Mouse (Mus musculus) forebrain, embryonic 10.5 days (tissue): ENCODE data around the gene Slc6a8. TPM values are rescaled to one million over a fixed set of nuclear protein-coding genes. Genes with fewer than 3 reads are reported as not detected.

Experiments used
- DNase-seq: peaks from one replicate; pipeline ENCODE4 v3.0.0-alpha.2; 2017; ENCODE audit warnings: low spot score; ENCODE audit errors: extremely low spot score
- H3K27ac ChIP-seq: fragments of 300-500 bp; sonication (generic); 2 replicates; pipeline ENCODE4 v1.5.1; 2016; ENCODE audit warnings: mild to moderate bottlenecking
- H3K27me3 ChIP-seq: fragments of 300-500 bp; sonication (generic); 2 replicates; pipeline ENCODE4 v1.6.1; 2016; ENCODE audit warnings: mild to moderate bottlenecking; ENCODE audit not compliant: poor library complexity, severe bottlenecking
- H3K36me3 ChIP-seq: fragments of 300-500 bp; sonication (generic); replicated peaks from 2 replicates; pipeline ENCODE4 v1.6.1; 2016; ENCODE audit warnings: mild to moderate bottlenecking, moderate library complexity
- H3K4me1 ChIP-seq: fragments of 300-500 bp; sonication (generic); 2 replicates; pipeline ENCODE4 v1.6.1; 2016
- H3K4me3 ChIP-seq: fragments of 300-500 bp; sonication (generic); 2 replicates; pipeline ENCODE4 v1.5.1; 2016; ENCODE audit warnings: mild to moderate bottlenecking, moderate library complexity
- H3K9me3 ChIP-seq: fragments of 300-500 bp; sonication (generic); 2 replicates; pipeline ENCODE4 v1.6.1; 2016; ENCODE audit warnings: mild to moderate bottlenecking, moderate library complexity
- WGBS: fragments of 180-500 bp; shearing (Covaris S2); methylation state at CpG from one replicate; pipeline ENCODE4 v1.1.7; 2016; 5-methylcytosine and 5-hydroxymethylcytosine counted together
- polyA plus RNA-seq: library from polyadenylated mRNA; unstranded; fragments of >200 nt; fragmentation: Nextera tagmentation; extraction: Ambion mirVana; gene quantifications from 2 replicates; pipeline ENCODE4 v1.2.1, GENCODE M21; 2016

The Slc6a8 gene
- polyA plus RNA-seq, 1 experiment from 2014 or later, result 5.2 TPM

DNA sequence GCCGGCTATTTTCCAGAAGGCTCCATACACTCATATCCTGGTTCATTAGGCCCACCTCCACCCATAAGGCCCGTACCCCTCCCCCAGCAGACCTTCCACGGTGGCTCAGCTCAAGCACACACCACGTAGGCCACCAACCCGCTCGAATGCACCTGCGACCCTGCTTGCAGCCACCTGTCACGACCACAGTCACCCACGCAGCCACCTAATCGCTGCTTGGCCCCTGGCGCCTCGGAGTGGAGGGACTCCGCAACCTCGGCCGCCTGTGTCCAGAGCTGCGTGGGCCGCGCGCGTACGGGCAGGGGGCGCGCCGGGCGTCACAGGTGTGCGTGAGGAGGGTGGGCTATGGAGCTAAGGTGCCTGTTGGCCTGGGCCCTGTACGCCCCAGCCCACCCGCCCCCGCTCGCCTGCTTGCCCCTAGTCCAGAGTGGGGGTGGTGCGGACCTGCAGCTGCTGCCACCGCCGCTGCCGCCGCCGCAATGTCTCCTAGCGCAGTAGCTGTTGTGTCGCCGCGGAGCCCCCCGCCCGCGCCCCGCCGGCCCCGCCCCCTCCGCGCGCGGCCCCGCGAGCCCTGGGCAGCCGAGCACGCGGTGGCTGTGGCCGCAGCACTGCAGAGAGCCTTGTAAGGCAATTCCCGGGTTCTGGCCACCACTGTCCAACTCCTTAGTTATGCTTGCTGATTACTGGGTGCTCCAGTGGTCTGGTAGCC is 13.2 kb upstream of the Slc6a8 start, which contains the start of gene Pnck:
Gene Pnck (minus strand): TSS at position 543 of the 709 bp plus-strand sequence.
- WGBS, result 15% methylated on average over 55 of the region's 57 CpGs
- peaks cover 51% of the 10 kb centered on the region for H3K27me3 ChIP-seq

DNA sequence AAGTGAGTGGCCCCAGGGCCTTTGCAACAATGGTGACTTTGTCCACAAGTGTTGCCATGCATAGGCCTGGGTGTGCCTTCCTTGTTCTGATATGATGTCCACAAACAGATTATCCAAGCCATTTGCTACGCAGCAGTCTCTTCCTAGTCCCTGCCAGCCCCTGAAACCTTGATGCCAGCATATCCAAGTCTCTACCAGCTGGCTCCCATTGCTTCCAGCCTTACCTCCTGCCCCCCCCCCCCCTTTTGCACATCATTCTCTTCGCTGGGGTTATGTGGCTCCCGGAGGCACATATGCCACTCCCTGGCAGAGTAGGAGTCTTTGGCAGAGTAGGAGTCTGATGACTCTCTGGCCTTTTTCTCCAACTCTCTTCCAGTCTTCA is 12.7 kb upstream of the Slc6a8 start:
- DNase-seq, result no peak
- 82% methylated on average over 3 of the region's 3 CpGs for WGBS
- H3K27ac ChIP-seq, result peak overlapping the region; percentile 78

More for the DNA sequence above, 13.2 kb upstream of the Slc6a8 start, which contains the start of gene Pnck:
- Histone ChIP-seq H3K9me3 (no peaks in the 10 kb centered on the region), H3K27ac (peak within 1 kb of the TSS; percentile 78), H3K36me3 (no peaks in the 10 kb centered on the region), H3K4me3 (peak within 1 kb of the TSS; percentile 61), H3K4me1 (peaks cover 15% of the 10 kb centered on the region)
- peak; percentile 35 for DNase-seq

GRCm38 (mm10) chrX:73663143-73663542 is 9.8 kb upstream of the Slc6a8 start:
- H3K9me3 ChIP-seq, result no peaks in the 10 kb centered on the region
- H3K4me1 ChIP-seq, result peaks cover 15% of the 10 kb centered on the region
- H3K27me3 ChIP-seq, result peaks cover 34% of the 10 kb centered on the region
- no peaks in the 10 kb centered on the region for H3K36me3 ChIP-seq
- DNase-seq, result no peak
- no peak overlapping the region for H3K27ac ChIP-seq
- no peak overlapping the region for H3K4me3 ChIP-seq

More for the DNA sequence above, 12.7 kb upstream of the Slc6a8 start:
- peaks cover 15% of the 10 kb centered on the region for H3K4me1 ChIP-seq
- H3K4me3 ChIP-seq, result peak overlapping the region; percentile 61
- H3K36me3 ChIP-seq, result no peaks in the 10 kb centered on the region
- H3K9me3 ChIP-seq, result no peaks in the 10 kb centered on the region
- peaks cover 51% of the 10 kb centered on the region for H3K27me3 ChIP-seq

- Histone ChIP-seq H3K27ac (no peak overlapping the region), H3K4me3 (0 out of 2 replicates have a peak overlapping the region, but pooled peaks have one; percentile 66), H3K9me3 (no peaks in the 10 kb centered on the region), H3K36me3 (peaks cover 14% of the 10 kb centered on the region), H3K27me3 (peaks cover 13% of the 10 kb centered on the region), H3K4me1 (peaks cover 27% of the 10 kb centered on the region)
- DNase-seq, result peak; percentile 31
- 58% methylated on average over 4 of the region's 4 CpGs for WGBS
Observed at GRCm38 (mm10) chrX:73672031-73672431, 919 bp upstream of the Slc6a8 start.

DNA sequence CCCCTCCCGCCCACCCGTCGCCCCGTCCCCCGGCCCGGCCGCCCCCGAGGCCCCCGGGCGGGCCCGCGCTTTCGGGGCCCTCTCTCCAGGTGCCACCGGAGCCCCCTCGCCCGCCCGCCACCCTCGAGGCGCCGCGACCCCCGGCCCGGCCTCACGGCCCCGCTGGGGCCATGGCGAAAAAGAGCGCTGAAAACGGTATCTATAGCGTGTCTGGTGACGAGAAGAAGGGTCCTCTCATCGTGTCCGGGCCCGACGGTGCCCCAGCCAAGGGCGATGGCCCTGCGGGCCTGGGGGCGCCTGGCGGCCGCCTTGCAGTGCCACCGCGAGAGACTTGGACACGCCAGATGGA is 643 bp downstream of the Slc6a8 start:
- no peak for DNase-seq
- Histone ChIP-seq H3K9me3 (no peaks in the 10 kb centered on the region), H3K27me3 (peaks cover 13% of the 10 kb centered on the region), H3K4me3 (peak overlapping the region; percentile 66), H3K4me1 (peaks cover 27% of the 10 kb centered on the region), H3K27ac (peak overlapping the region; percentile 89), H3K36me3 (peaks cover 29% of the 10 kb centered on the region)
- 25% methylated on average over 32 of the region's 42 CpGs for WGBS

- Histone ChIP-seq H3K36me3 (peaks cover 34% of the 10 kb centered on the region), H3K4me3 (peak overlapping the region; percentile 66), H3K4me1 (peaks cover 27% of the 10 kb centered on the region), H3K27ac (peak overlapping the region; percentile 89), H3K27me3 (peaks cover 13% of the 10 kb centered on the region), H3K9me3 (no peaks in the 10 kb centered on the region)
- WGBS, result 29% methylated on average over 20 of the region's 20 CpGs
- no peak for DNase-seq
Observed at GRCm38 (mm10) chrX:73673968-73674661, 1.2 kb downstream of the Slc6a8 start.

DNA sequence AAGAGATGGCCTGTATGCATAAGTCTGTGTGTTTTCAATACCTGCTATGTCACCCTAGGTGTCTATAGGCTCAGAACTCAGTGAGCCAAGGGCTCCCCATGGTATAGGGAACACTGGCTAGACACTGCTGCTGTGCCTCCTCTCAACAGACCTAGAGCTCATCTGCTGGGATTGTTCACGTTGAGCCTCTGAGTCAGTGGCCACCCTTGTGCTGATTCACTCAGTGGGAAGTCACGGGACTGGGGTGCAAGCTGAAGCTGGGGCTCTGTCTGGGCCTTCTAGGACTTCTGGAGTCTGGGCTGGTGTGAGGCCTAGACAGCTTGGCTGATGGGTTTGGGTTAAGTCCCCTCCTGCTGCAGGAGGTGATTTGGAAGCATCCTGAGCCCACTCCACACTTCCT is 2.3 kb downstream of the Slc6a8 start:
- no peaks in the 10 kb centered on the region for H3K9me3 ChIP-seq
- peaks cover 13% of the 10 kb centered on the region for H3K27me3 ChIP-seq
- H3K27ac ChIP-seq, result no peak overlapping the region
- peaks cover 46% of the 10 kb centered on the region for H3K36me3 ChIP-seq
- H3K4me1 ChIP-seq, result peaks cover 27% of the 10 kb centered on the region
- peak overlapping the region; percentile 66; the same call in 1 of the 2 replicates for H3K4me3 ChIP-seq
- 64% methylated on average over 2 of the region's 2 CpGs for WGBS
- DNase-seq, result no peak

GRCm38 (mm10) chrX:73676668-73677067 is 3.7 kb downstream of the Slc6a8 start:
- H3K9me3 ChIP-seq, result no peaks in the 10 kb centered on the region
- H3K27ac ChIP-seq, result no peak overlapping the region
- no peak overlapping the region for H3K4me3 ChIP-seq
- peaks cover 27% of the 10 kb centered on the region for H3K4me1 ChIP-seq
- WGBS, result 94% methylated on average over 4 of the region's 4 CpGs
- peaks cover 60% of the 10 kb centered on the region for H3K36me3 ChIP-seq
- peaks cover 13% of the 10 kb centered on the region for H3K27me3 ChIP-seq
- no peak for DNase-seq

DNA sequence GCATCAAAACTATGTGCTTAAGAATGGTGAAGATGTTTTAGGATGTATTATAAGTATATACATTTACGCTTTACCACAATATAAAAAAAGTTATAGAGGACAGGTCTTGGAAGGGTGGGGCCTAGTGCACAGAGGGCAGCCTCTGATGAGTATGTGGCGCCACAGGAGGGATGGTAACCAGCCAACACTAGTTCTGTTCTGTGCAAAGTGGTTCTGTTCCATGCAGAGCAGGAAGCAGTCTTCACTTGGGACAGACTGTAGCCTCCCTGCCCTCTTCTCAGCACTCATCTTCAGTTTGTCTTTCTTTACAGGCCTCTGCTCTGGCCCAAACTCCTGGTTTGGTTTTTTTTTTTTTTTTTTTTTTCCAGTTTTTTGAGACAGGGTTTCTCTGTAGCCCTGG is 11.2 kb downstream of the Slc6a8 start:
- no peaks in the 10 kb centered on the region for H3K9me3 ChIP-seq
- peaks cover 8% of the 10 kb centered on the region; the same call in 1 of the 2 replicates for H3K27me3 ChIP-seq
- H3K4me3 ChIP-seq, result no peak overlapping the region
- no peak overlapping the region for H3K27ac ChIP-seq
- peaks cover 94% of the 10 kb centered on the region for H3K36me3 ChIP-seq
- no peak for DNase-seq
- H3K4me1 ChIP-seq, result no peaks in the 10 kb centered on the region
- 85% methylated on average over 2 of the region's 2 CpGs for WGBS

GRCm38 (mm10) chrX:73684978-73685377 is 12.0 kb downstream of the Slc6a8 start:
- peaks cover 92% of the 10 kb centered on the region for H3K36me3 ChIP-seq
- H3K4me1 ChIP-seq, result no peaks in the 10 kb centered on the region
- peaks cover 12% of the 10 kb centered on the region; the same call in 1 of the 2 replicates for H3K27me3 ChIP-seq
- no peak for DNase-seq
- H3K9me3 ChIP-seq, result no peaks in the 10 kb centered on the region
- no peak overlapping the region for H3K4me3 ChIP-seq
- H3K27ac ChIP-seq, result no peak overlapping the region

DNA sequence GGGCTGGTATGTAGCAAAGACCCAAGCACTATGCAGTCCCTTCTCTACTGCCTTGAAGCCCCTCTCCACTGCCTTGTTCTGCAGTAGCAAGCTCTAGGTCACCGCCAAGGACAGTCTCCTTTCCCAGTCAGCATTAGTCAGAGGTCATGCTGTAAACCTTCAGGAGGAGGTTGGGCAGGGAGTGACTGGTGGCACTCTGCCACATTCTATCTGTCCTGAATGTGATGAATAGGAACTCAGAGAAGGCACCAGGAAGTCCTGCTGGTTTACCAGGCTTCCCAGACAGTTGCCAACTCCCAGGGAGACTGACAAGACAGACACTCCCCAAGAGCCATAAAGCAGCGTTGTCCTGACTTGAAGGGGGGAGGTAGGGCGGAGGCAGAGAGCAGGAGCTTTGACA is 12.7 kb downstream of the Slc6a8 start:
- H3K9me3 ChIP-seq, result no peaks in the 10 kb centered on the region
- peaks cover 12% of the 10 kb centered on the region; the same call in 1 of the 2 replicates for H3K27me3 ChIP-seq
- DNase-seq, result no peak
- H3K27ac ChIP-seq, result no peak overlapping the region
- no peak overlapping the region for H3K4me3 ChIP-seq
- H3K36me3 ChIP-seq, result peaks cover 91% of the 10 kb centered on the region
- H3K4me1 ChIP-seq, result no peaks in the 10 kb centered on the region
- WGBS, result 90% methylated on average over 3 of the region's 3 CpGs

- Histone ChIP-seq H3K9me3 (no peaks in the 10 kb centered on the region), H3K27ac (no peak overlapping the region), H3K4me1 (no peaks in the 10 kb centered on the region), H3K27me3 (0 out of 2 replicates have a peak, but pooled peaks cover 13% of the 10 kb centered on the region), H3K36me3 (peaks cover 69% of the 10 kb centered on the region), H3K4me3 (no peak overlapping the region)
- DNase-seq, result no peak
- 81% methylated on average over 5 of the region's 5 CpGs for WGBS
Observed at GRCm38 (mm10) chrX:73690917-73691629, 18.1 kb downstream of the Slc6a8 start.
